Mouse (Mus musculus) MEL (cell line): Measurements from ENCODE around the gene Vdac1.

Source experiments
- CHD1 ChIP-seq: IDR thresholded peaks from 2 replicates; pipeline ENCODE4 v1.6.1; 2012; ENCODE audit warnings: low read depth, mild to moderate bottlenecking, inconsistent platforms, low read length, improper control_type of control experiment
- CHD2 ChIP-seq: IDR thresholded peaks from 2 replicates; pipeline ENCODE4 v1.6.1; 2011; ENCODE audit warnings: low read length, improper control_type of control experiment
- CTCF ChIP-seq, 3 experiments: IDR thresholded peaks in 2 of 3; conservative IDR thresholded peaks in 1 of 3; 2 replicates each; pipeline ENCODE4 v1.5.1; 2011 to 2012; ENCODE audit warnings: low read length in 3 of 3, low read depth in 2 of 3, mild to moderate bottlenecking in 2 of 3, improper control_type of control experiment in 1 of 3, inconsistent platforms in 1 of 3, mixed read lengths in 1 of 3, moderate library complexity in 1 of 3; ENCODE audit not compliant: control insufficient read depth in 1 of 3, insufficient read depth in 1 of 3, poor library complexity in 1 of 3, severe bottlenecking in 1 of 3
- KAT2A ChIP-seq: conservative IDR thresholded peaks from 2 replicates; pipeline ENCODE4 v1.6.1; 2012; ENCODE audit warnings: low read depth, low read length, improper control_type of control experiment, inconsistent platforms
- MEF2A ChIP-seq: IDR thresholded peaks from 2 replicates; pipeline ENCODE4 v1.6.1; 2014; ENCODE audit warnings: low read depth, mild to moderate bottlenecking, inconsistent platforms, low read length, improper control_type of control experiment; ENCODE audit not compliant: poor library complexity, insufficient replicate concordance, severe bottlenecking; ENCODE audit errors: extremely low read depth
- MYC ChIP-seq: IDR thresholded peaks from 2 replicates; pipeline ENCODE4 v1.6.1; 2011; ENCODE audit warnings: low read depth, mild to moderate bottlenecking, low read length, improper control_type of control experiment, moderate library complexity

DNA sequence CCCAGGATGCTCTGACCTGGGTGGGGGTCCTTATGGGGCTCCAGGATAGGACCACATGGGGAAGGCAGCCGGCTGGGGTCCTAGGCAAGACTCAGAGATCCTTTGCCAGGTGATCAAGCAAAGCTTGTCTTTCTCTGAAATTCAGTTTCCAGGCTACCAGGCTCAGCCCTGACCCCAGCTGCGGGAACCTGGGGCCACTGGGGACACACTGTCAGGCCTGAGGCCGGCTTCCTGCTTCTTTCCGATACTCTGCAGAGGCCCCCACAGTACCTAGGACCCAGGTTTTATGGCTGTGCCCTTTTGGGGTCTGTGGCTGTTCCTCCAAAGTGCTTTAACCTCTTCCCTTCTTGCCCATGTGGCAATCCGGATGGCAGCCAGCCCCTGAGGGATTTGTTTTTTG, 19.2 kb upstream of the Vdac1 start:
- TF ChIP-seq KAT2A (no peak), CTCF (IDR thresholded peaks at IDR 0.05 in 2 of 3, conservative IDR thresholded peaks at IDR 0.05 in 1 of 3; ENCODE audit: control insufficient read depth in 1 of 3, insufficient read depth in 1 of 3, low read depth in 2 of 3, low read length in 3 of 3, poor library complexity in 1 of 3, severe bottlenecking in 1 of 3) (no peak), MYC (no peak), CHD1 (no peak), MEF2A (no peak), CHD2 (no peak)
